Mouse (Mus musculus) left cerebral cortex, postnatal 10 days (tissue): Measurements from ENCODE around the gene Mgrn1. TPM values are rescaled to one million over a fixed set of nuclear protein-coding genes. Genes with fewer than 3 reads are reported as not detected.

Source experiments
- DNase-seq, 2 experiments: peaks; one replicate each; pipeline ENCODE4 v3.0.0; 2021 to 2022; ENCODE audit warnings: low spot score in 2 of 2, mixed read lengths in 1 of 2; ENCODE audit errors: extremely low spot score in 1 of 2
- intact Hi-C: fragments of 180-260 bp; cut with DNase I; formaldehyde crosslinking; loops from one replicate; pipeline ENCODE4 v1.15.1; 2025
- total RNA-seq, 2 experiments: library from RNA; stranded (reverse); gene quantifications; 2 replicates each; pipeline ENCODE4 v1.2.3; 2021

Mgrn1 gene
- total RNA-seq, 2 experiments from 2014 or later: 176 to 182 TPM

DNA sequence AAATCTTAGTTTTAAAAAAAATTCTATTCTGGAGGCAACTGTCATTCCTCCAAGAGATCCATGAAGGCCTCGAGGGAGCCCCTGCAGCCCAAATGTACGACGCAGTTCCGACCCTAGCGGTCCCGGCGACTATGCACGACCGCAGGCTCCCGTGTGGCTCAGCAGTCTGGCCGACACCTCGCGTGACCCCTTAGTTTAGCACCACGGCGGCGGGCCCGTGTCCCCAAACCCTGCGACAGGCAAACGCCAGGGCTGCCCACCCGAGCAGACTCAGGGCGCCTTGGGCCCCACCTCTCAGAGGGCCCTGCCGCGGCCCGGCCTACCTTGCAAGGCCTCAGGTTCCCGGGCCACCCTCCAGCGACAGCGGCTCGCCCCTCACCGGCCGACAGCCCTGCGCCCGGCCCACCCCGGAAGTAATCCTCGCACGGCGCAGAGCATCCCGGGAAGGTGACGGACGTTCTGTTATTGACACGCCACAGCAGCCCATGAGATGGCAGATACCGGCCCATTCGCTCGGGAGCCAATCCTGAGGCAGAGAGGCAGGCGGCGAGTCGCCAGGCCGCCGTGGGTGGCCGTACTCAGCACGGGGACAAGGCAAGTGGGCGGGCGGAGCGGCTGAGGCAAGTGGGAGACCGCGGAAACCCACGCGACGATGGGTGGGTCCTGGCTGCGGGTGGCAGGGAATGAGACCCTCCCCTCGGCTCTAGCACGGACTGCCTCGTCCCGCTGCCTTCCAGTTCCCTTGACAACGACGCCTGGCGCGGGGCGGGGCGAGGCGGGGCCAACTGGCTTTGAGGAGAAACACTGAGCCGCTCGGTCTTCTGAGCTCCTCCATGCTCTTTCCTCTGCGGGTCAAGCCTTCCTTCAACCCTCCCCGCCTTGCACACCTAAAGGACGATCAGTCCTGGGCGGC lies 78.0 kb downstream of the Mgrn1 start, which contains the start of gene Anks3:
TSS of gene Anks3 (minus strand) at position 409 of the 913 bp plus-strand sequence.
- intact Hi-C loops: loop anchor here (5.0 kb wide), 1 partner anchor 48 kb away; the partner anchor contains the start of gene Rogdi
- peak; percentile 99 to 100 for DNase-seq

DNA sequence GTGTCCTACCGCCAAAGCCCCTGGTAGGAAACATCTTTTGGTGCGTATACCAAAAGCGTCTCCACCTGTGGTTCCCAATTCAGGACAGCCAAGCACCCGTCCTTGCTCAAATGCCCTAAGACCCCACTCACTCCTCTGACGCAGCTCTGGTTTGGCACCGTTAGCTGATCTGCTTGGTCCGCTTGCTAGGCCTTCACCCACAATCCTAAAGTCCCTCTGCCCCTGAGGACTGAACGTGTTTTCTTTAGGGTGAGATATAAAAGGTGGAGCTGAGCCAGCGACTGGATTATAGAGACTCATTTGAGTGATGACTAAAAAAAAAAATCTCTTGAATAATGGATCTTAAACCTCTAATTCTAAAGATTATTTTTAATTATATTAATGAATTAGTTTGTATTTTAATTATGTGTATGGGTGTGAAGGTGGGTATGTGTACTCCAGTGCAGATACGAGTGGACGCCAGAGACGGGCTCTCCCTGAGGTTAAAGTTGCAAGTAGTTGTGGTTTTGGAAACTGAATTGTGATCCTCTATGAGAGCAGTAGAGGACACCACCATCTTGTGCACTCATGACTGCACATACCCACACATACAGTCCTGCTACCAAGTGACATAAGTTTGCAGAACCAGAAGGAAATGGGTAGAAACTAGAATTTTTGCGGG lies 78.8 kb downstream of the Mgrn1 start:
- intact Hi-C loops: loop anchor here (5.0 kb wide), 1 partner anchor 47 kb away; the partner anchor contains the start of gene Rogdi
- DNase-seq: no peak

DNA sequence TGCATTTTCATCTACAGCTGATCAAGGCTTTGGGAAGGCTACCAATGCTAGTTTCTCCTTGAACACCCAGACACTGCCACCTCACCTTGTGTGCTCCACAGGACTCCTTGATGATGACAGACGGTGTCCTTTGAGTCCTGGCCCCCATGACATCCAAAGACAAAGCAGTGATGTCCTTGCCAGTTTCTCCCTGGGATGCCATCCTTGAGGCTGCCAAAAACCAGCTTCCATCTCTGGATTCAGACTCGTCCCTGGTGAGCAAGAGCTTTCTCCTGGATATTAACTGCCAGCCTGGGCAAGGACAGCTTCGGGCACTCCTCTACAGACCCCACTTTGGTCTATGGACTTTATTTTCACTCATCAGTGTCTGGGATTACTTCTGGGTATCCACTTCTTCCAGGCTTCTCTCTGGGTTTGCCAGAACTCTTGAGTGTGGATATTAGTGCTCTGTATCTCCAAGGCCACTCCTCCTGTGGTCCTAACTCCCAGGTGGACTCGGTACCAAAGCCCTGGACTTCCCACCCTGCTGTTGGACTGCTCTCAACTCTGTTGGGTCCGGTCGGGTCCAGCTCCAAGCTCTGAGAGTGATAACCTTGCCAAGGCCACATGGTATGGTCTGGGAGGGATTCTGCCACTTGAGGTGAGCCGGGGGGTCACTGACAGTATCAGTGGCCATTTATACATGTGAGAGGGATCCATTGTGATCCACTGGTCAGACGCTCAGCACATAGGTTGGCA lies 79.5 kb downstream of the Mgrn1 start:
- intact Hi-C loops: no loop called here
- no peak for DNase-seq

DNA sequence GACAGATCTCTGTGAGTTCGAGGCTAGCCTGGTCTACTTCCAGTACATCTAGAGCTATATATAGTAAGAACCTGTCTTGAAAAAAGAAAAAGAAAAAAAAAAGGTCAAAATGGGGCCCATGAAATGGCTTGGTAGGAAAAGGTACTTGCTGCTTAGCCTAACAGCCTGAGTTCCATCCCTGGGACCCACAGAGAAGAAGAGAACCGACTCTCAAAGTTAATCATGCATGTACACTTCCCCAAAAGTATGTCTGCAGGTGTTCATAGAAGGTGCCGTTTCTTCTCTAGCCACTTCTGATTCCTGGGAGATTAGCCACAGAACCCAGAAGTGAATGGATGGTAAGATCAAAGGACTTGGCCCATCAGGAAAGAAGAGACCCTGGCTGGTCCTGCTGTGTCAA lies 82.4 kb downstream of the Mgrn1 start:
- intact Hi-C loops: no loop called here

DNA sequence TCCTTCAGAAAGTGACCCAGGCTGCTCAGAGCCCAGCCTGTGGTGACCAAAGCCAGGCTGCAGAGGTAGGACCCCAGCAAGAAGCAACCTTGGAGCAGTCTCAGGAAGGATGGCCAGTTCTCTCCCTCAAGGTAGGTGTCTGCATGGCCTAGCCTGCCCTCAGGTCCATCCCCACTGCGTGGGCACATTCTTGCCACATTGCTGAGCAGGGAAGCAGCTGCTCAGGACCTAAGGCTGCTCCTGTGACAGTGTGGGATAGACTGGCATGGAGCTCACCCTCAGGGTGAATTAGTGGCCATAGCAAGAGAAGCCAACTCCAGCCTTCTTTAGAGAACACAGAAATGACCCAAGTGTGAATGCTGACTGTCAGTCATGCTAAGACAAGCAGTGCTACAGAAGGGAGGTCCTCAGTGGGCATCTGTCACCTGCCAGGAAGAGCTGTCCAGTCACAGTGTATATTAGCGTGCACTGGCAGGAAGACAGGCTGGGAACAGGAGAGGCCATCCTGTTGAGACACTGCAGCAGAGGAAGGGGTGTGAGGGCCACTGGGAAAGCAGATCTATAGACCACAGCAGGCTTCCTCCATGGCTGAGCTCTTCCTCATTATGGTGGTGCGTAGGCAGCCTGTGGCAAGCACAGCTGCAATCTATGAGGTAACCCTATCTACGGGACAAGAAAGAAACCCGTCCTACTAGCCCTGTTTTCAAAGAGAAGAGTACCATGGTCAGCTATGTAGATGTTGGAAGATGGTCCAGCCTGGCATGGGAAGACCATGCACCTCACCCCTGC lies 83.2 kb downstream of the Mgrn1 start:
- no peak for DNase-seq
- intact Hi-C loops: no loop called here

More for the DNA sequence above, 82.4 kb downstream of the Mgrn1 start:
- DNase-seq: no peak

DNA sequence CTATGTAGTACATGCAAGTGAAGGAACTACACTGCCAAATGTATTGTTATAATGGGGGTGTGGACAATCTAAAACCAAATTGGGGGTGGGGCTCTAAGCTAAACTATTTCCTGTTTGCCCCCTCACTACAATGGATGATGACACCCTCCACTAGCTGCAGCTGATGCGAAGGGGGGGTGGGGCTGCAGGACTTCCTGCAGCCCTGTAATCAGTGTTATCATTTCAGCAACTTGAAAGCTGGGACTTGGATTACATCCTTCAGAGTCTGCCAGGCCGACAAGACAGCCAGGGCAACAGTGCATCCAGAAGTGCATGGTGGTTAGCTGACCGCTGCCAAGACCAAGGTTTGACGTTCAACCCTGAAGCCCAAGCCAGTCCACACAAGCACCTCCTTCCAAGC lies 85.6 kb downstream of the Mgrn1 start:
- intact Hi-C loops: no loop called here
- peak in 1 of 2 experiments; percentile 66 for DNase-seq

DNA sequence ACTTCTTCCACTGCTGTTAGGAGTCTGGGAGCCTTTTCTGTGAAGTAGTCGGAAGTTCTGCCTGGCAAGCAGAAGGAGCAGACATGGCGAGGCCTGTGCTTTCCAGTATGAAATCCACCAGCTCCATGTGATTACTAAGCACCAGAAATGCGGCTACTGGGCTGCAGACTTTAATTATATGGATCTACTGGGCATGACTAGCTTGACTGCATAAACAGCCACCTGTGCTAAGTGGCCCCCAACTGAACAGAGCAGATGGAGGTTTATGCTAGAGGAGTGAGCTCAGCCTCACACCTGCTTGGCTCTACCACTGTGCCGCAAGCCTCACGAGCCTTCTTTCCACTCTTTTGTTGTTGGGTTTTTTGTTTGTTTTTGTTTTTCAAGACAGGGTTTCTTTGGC lies 88.5 kb downstream of the Mgrn1 start:
- DNase-seq: no peak
- intact Hi-C loops: no loop called here

DNA sequence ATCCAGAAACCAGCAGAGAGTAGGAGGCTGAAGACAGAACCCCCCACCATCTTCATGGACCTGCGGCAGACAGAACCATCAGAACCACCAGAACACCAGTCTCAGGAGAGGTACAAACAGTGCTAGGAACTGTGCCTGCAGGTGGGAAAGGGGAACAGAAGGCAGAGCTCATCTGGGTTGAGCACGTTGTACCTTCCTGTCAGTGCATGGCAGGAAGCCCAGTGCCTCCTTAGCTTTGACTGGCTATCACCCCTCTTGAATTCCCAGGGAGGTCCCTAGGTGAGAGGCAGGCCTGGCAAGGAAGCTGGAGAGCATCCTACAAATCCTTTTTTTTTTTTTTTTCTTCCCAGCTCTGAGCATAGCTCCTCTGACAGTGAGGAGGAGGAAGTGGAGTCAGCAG lies 90.1 kb downstream of the Mgrn1 start:
- intact Hi-C loops: loop anchor here (5.0 kb wide), 1 partner anchor 171 kb away; the partner anchor contains the start of gene Sec14l5
- no peak for DNase-seq

DNA sequence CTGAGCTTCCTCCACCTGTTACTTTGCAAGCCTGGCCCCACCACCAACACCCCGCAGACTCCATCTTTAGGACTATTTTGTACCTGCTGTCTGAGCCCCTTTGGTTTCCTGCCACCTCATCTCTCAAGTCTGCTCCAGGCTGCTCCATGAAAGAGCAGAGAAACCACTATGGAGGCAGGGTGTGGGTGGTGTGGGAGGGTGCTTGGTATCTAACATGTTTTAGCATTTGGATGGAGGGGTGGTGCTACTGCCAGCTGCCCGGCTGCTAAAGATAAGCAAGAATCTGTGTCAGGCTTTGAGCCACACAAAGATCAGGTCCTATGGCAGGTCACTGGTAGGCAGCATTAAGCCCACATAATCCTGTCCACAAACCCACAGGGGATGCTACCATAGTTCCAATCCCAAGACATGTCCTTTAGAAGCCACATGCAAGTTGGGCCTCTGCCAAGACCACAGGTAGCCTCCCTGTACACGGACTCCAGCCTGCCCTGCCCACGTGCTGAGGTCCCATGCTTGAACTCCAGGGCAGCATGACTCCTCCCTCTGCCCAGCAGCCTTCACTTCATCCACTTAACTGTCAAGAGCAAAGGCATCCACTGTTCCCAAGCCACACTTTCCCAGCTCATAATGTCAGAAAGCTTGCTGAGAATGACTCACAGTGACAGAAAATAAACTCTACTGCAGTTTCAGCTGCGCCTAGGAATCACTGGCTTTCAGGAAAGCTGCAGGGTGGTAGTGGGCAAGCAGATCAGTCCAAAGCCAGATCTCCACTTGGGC lies 92.4 kb downstream of the Mgrn1 start:
- intact Hi-C loops: loop anchor here (5.0 kb wide), 1 partner anchor 169 kb away; the partner anchor contains the start of gene Sec14l5
- DNase-seq: peak in 1 of 2 experiments; percentile 50

DNA sequence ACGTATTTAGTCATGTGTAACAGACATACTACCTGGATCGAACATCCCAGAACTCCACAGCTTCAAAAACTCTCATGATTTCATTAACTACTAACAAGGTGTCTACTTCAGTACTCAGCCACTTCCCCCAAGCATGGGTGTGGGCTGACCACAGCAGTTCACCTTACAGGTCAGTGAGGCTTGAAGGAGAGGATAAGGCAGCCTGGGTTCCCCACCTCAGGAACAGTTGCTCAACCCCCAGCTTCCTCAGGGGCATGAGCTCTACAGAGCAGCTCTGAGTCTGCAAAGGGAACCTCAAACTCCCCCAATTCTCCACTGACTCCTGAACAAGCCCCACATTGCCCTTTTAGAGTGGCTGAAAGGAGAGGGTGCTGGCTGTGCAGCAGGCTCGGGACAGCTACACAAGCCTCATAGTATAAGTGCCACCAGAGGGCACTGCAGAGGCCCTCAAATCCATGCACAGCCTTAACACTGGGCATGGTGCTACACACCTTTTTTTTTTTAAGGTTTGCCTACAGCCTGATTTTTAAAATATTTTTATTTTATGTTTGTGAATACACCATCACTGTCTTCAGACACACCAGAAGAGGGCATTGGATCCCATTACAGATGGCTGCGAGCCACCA lies 93.8 kb downstream of the Mgrn1 start:
- DNase-seq: no peak
- intact Hi-C loops: loop anchor here (5.0 kb wide), 1 partner anchor 167 kb away; the partner anchor contains the start of gene Sec14l5

- DNase-seq: no peak
- intact Hi-C loops: no loop called here
Measured at GRCm38 (mm10) chr16:4984717-4985116, 98.7 kb downstream of the Mgrn1 start.

Other genes starting within 250 kb of the Mgrn1 start
- gene Vasn, start 246.3 kb upstream of the Mgrn1 start, total RNA-seq: 1 to 10 TPM; 5.1 to 6.4 TPM
- 10 to 100 TPM; 58.7 to 59.0 TPM for gene Dnaja3, start 246.3 kb upstream of the Mgrn1 start, total RNA-seq
- gene Coro7, start 206.5 kb upstream of the Mgrn1 start, total RNA-seq: 100 to 1,000 TPM in 1 of 2 experiments, 10 to 100 TPM in 1; 84.6 to 108 TPM
- gene Nmral1, start 166.9 kb upstream of the Mgrn1 start, total RNA-seq: 10 to 100 TPM; 12.6 to 13.0 TPM
- gene Hmox2, start 159.9 kb upstream of the Mgrn1 start, total RNA-seq: 10 to 100 TPM; 75.4 to 83.2 TPM
- 100 to 1,000 TPM; 128 to 130 TPM for gene Cdip1, start 96.0 kb upstream of the Mgrn1 start, total RNA-seq
- not detected for gene 4930562C15Rik, start 50.8 kb upstream of the Mgrn1 start, total RNA-seq
- 10 to 100 TPM; 70.4 to 70.6 TPM for gene Ubald1, start 5.9 kb upstream of the Mgrn1 start, total RNA-seq
- gene Nudt16l1, start 52.5 kb downstream of the Mgrn1 start, total RNA-seq: 10 to 100 TPM; 69.3 to 73.0 TPM
- gene Anks3, start 78.0 kb downstream of the Mgrn1 start, total RNA-seq: 10 to 100 TPM; 47.3 to 51.6 TPM
- not detected for gene Sept12, start 111.6 kb downstream of the Mgrn1 start, total RNA-seq
- gene Smim22, start 121.0 kb downstream of the Mgrn1 start, total RNA-seq: not detected
- 100 to 1,000 TPM; 150 to 160 TPM for gene Rogdi, start 127.3 kb downstream of the Mgrn1 start, total RNA-seq
- gene Glyr1, start 163.6 kb downstream of the Mgrn1 start, total RNA-seq: 100 to 1,000 TPM; 156 to 160 TPM
- 10 to 100 TPM; 38.1 to 38.9 TPM for gene Ubn1, start 163.8 kb downstream of the Mgrn1 start, total RNA-seq
- under 1 TPM; 0.21 to 0.36 TPM for gene Ppl, start 246.2 kb downstream of the Mgrn1 start, total RNA-seq